ENCODE assay signal across 15 mouse cellular contexts in genomic region chr5:113489617-113490016, GRCm38 (mm10). TPM values are rescaled to one million over a fixed set of nuclear protein-coding genes. Genes with fewer than 3 reads are reported as not detected.
A peak's percentile ranks its signal among the peaks of the same experiment; 100 is the strongest.
DNase-seq lines count a peak whose midpoint lies in the region; ATAC-seq and TF ChIP-seq lines count a peak whose summit lies in the region.
"Had no signal": no experiment of that assay in that cellular context is flagged by ENCODE, and none has a peak within 500 bp of the region (broad histone marks: within the 10 kb centered on the region; RNA-seq: fewer than 3 reads in every experiment).

No protein-coding gene starts in this region.

- H3K27me3 ChIP-seq in hindbrain, embryonic 15.5 days, result no peaks in the 10 kb centered on the region
- peaks cover 6% of the 10 kb centered on the region; the same call in 1 of the 2 replicates for H3K27me3 ChIP-seq in hindbrain, embryonic 11.5 days (ENCODE audit: control insufficient read depth, insufficient read depth, low read length)
- no peaks in the 10 kb centered on the region for H3K27me3 ChIP-seq in neural tube, embryonic 15.5 days (replicated peaks)
- H3K27me3 ChIP-seq: forebrain, embryonic 15.5 days; Patski had no signal

- no peaks in the 10 kb centered on the region for H3K9me3 ChIP-seq in hindbrain, embryonic 15.5 days
- no peaks in the 10 kb centered on the region for H3K9me3 ChIP-seq in hindbrain, embryonic 11.5 days (ENCODE audit: control insufficient read depth, low read length)
- no peaks in the 10 kb centered on the region for H3K9me3 ChIP-seq in neural tube, embryonic 15.5 days (replicated peaks)
- H3K9me3 ChIP-seq: embryonic facial prominence, embryonic 15.5 days; forebrain, embryonic 15.5 days had no signal

- H3K27ac ChIP-seq in hindbrain, embryonic 15.5 days (replicated peaks), result no peak overlapping the region
- H3K27ac ChIP-seq in hindbrain, embryonic 11.5 days (ENCODE audit: low read depth, low read length), result no peak overlapping the region
- no peak overlapping the region for H3K27ac ChIP-seq in cortical plate, adult 2 months (ENCODE audit: insufficient read depth, low read length)
- no peak overlapping the region for H3K27ac ChIP-seq in neural tube, embryonic 15.5 days (replicated peaks)

- TF ChIP-seq POLR2A in cortical plate, adult 2 months (IDR thresholded peaks at IDR 0.05; ENCODE audit: extremely low read depth, insufficient read depth, low read length), result no peak

- no peaks in the 10 kb centered on the region for H3K36me3 ChIP-seq in hindbrain, embryonic 15.5 days
- H3K36me3 ChIP-seq in hindbrain, embryonic 11.5 days (ENCODE audit: control insufficient read depth, insufficient read depth, low read length), result no peaks in the 10 kb centered on the region
- H3K36me3 ChIP-seq in neural tube, embryonic 15.5 days, result no peaks in the 10 kb centered on the region
- H3K36me3 ChIP-seq: embryonic facial prominence, embryonic 15.5 days; forebrain, embryonic 15.5 days had no signal

- no peak overlapping the region for H3K9ac ChIP-seq in hindbrain, embryonic 15.5 days
- H3K9ac ChIP-seq in hindbrain, embryonic 11.5 days (ENCODE audit: low read depth, low read length), result no peak overlapping the region
- no peak overlapping the region for H3K9ac ChIP-seq in neural tube, embryonic 15.5 days (replicated peaks)

- ATAC-seq in hindbrain, embryonic 15.5 days (ENCODE audit: low FRiP score, low read depth), result no peak
- ATAC-seq in hindbrain, embryonic 11.5 days (ENCODE audit: low FRiP score), result no peak
- ATAC-seq in neural tube, embryonic 15.5 days (ENCODE audit: low FRiP score), result no peak
- ATAC-seq: activated CD4-positive, CD25-positive, alpha-beta regulatory T cell, adult 4 months; inflammation-experienced regulatory T-cells, adult 6 months; intestine, postnatal 0 days; Patski had no signal

- WGBS in hindbrain, embryonic 15.5 days, result 96% methylated on average over 9 of the region's 9 CpGs
- WGBS in hindbrain, embryonic 11.5 days, result 88% methylated on average over 9 of the region's 9 CpGs
- 97% methylated on average over 9 of the region's 9 CpGs for WGBS in neural tube, embryonic 15.5 days

- peaks cover 44% of the 10 kb centered on the region for H3K4me1 ChIP-seq in hindbrain, embryonic 15.5 days (replicated peaks)
- H3K4me1 ChIP-seq in hindbrain, embryonic 11.5 days (replicated peaks; ENCODE audit: control insufficient read depth, insufficient read depth, low read length), result peaks cover 2% of the 10 kb centered on the region
- H3K4me1 ChIP-seq in cortical plate, adult 2 months (ENCODE audit: control insufficient read depth, insufficient read depth, low read length), result peaks cover 7% of the 10 kb centered on the region
- H3K4me1 ChIP-seq in neural tube, embryonic 15.5 days, result peaks cover 45% of the 10 kb centered on the region

- DNase-seq in cerebellum, adult 8-10 months, result peak; percentile 29
- no peak for DNase-seq in cerebellum, postnatal 25 days
- no peak for DNase-seq in hindbrain, embryonic 11.5 days (ENCODE audit: low spot score)
- DNase-seq: gastrocnemius, postnatal 36 days; heart, adult 11 months had no signal

- H3K4me2 ChIP-seq in hindbrain, embryonic 15.5 days, result peak overlapping the region; percentile 66; the same call in 1 of the 2 replicates
- H3K4me2 ChIP-seq in hindbrain, embryonic 11.5 days (replicated peaks; ENCODE audit: low read depth, low read length), result no peak overlapping the region
- H3K4me2 ChIP-seq in neural tube, embryonic 15.5 days, result peak overlapping the region; percentile 78

- H3K4me3 ChIP-seq in hindbrain, embryonic 15.5 days, result no peak overlapping the region
- H3K4me3 ChIP-seq in hindbrain, embryonic 11.5 days (ENCODE audit: low read depth, low read length), result no peak overlapping the region
- H3K4me3 ChIP-seq in cortical plate, adult 2 months (ENCODE audit: insufficient read depth, low read length), result peak overlapping the region; percentile 90; the same call in 1 of the 2 replicates
- no peak overlapping the region for H3K4me3 ChIP-seq in neural tube, embryonic 15.5 days (replicated peaks)
- H3K4me3 ChIP-seq: erythroblast, embryonic 14.5 days had no signal

- TF ChIP-seq CTCF in cortical plate, adult 2 months (IDR thresholded peaks at IDR 0.05; ENCODE audit: extremely low read depth, insufficient read depth, low read length), result no peak

RNA-seq across cellular contexts. Expression of gene Wscd2, which starts 0.5 kb away (rescaled TPM):
- polyA plus RNA-seq in hindbrain, embryonic 15.5 days (2015; fragmentation: Nextera tagmentation; extraction: Ambion mirVana), result 13.2 and 13.8 TPM in 2 replicates
- polyA plus RNA-seq in hindbrain, embryonic 11.5 days (2014; fragmentation: Nextera tagmentation; extraction: Ambion mirVana), result 7.7 and 8.5 TPM in 2 replicates
- 28.9 and 32.3 TPM in 2 replicates for polyA plus RNA-seq in cortical plate, adult 2 months (2012; rRNA removed)
- 18.2 and 22.6 TPM in 2 replicates for polyA plus RNA-seq in neural tube, embryonic 15.5 days (2015; fragmentation: Nextera tagmentation; extraction: Ambion mirVana)
- polyA plus RNA-seq: erythroblast, embryonic 14.5 days had no signal
